Mouse (Mus musculus) thymus, adult 2 months (tissue): ENCODE results near the gene Zscan18. TPM values are rescaled to one million over a fixed set of nuclear protein-coding genes. Genes with fewer than 3 reads are reported as not detected.

ENCODE experiments used
- DNase-seq: peaks from one replicate; pipeline ENCODE4 v3.0.0; 2021
- H3K27ac ChIP-seq: fragments of 200-500 bp; 2 replicates; pipeline ENCODE4 v1.5.1; 2012; ENCODE audit warnings: low read length, control low read depth; ENCODE audit not compliant: control insufficient read depth, insufficient read depth
- H3K27me3 ChIP-seq: fragments of 200-500 bp; 2 replicates; pipeline ENCODE4 v1.6.1; 2012; ENCODE audit warnings: mild to moderate bottlenecking, low read length, moderate library complexity, mixed read lengths; ENCODE audit not compliant: control insufficient read depth, insufficient read depth
- H3K36me3 ChIP-seq: fragments of 200-500 bp; 2 replicates; pipeline ENCODE4 v1.6.1; 2012; ENCODE audit warnings: mild to moderate bottlenecking, low read length, moderate library complexity; ENCODE audit not compliant: control insufficient read depth, insufficient read depth
- H3K4me1 ChIP-seq: fragments of 200-500 bp; replicated peaks from 2 replicates; pipeline ENCODE4 v1.6.1; 2012; ENCODE audit warnings: low read length; ENCODE audit not compliant: control insufficient read depth, insufficient read depth
- H3K4me3 ChIP-seq: fragments of 200-500 bp; 2 replicates; pipeline ENCODE4 v1.5.1; 2012; ENCODE audit warnings: mild to moderate bottlenecking, low read length, control low read depth, moderate library complexity; ENCODE audit not compliant: control insufficient read depth, insufficient read depth
- CTCF ChIP-seq: fragments of 200-500 bp; IDR thresholded peaks from 2 replicates; pipeline ENCODE4 v1.5.1; 2012; ENCODE audit warnings: mild to moderate bottlenecking, control low read depth, low read length, moderate library complexity, borderline replicate concordance; ENCODE audit not compliant: control insufficient read depth, poor library complexity, insufficient read depth; ENCODE audit errors: extremely low read depth
- POLR2A ChIP-seq: fragments of 200-500 bp; IDR thresholded peaks from 2 replicates; pipeline ENCODE4 v1.6.1; 2012; ENCODE audit warnings: mild to moderate bottlenecking, low read length, control low read depth, moderate library complexity; ENCODE audit not compliant: control insufficient read depth, poor library complexity, insufficient read depth; ENCODE audit errors: extremely low read depth
- WGBS: fragments of 180-500 bp; shearing (Covaris S2); methylation state at CpG from one replicate; pipeline ENCODE4 v1.1.7; 2018; 5-methylcytosine and 5-hydroxymethylcytosine counted together
- polyA plus RNA-seq: library from polyadenylated mRNA; depleted of rRNA; stranded (reverse); fragments of >200 nt; gene quantifications from 2 replicates; pipeline ENCODE4 v1.2.3, GENCODE M21; 2012; rRNA removed

The Zscan18 gene
- polyA plus RNA-seq, result 2.7 and 2.9 TPM in 2 replicates

- Histone ChIP-seq H3K27ac (peak within 1 kb of the TSS; percentile 51), H3K27me3 (no peaks in the 10 kb centered on the region)
- peak; percentile 70 for DNase-seq
These were observed at the start of gene Zscan18 for GRCm38 (mm10) chr7:12802866-12803726. Gene Zscan18 (minus strand): TSS chr7:12803635.

GRCm38 (mm10) chr7:12835779-12836178 is 32.3 kb upstream of the Zscan18 start:
- WGBS, result 98% methylated on average over 4 of the region's 4 CpGs
- Histone ChIP-seq H3K27ac (no peak overlapping the region), H3K4me3 (peak overlapping the region; percentile 82; the same call in 1 of the 2 replicates), H3K36me3 (peaks cover 29% of the 10 kb centered on the region), H3K4me1 (peaks cover 6% of the 10 kb centered on the region), H3K27me3 (no peaks in the 10 kb centered on the region)
- no peak for TF ChIP-seq POLR2A
- no peak for TF ChIP-seq CTCF
- no peak for DNase-seq

More at GRCm38 (mm10) chr7:12802866-12803726, at the start of gene Zscan18:
- TF ChIP-seq CTCF (no peak), POLR2A (no peak)
- H3K4me1 ChIP-seq, result peaks cover 9% of the 10 kb centered on the region
- 6% methylated on average over 31 of the region's 31 CpGs for WGBS
- H3K4me3 ChIP-seq, result peak within 1 kb of the TSS; percentile 50
- H3K36me3 ChIP-seq, result peaks cover 5% of the 10 kb centered on the region; the same call in 1 of the 2 replicates

- no peak for DNase-seq
- TF ChIP-seq POLR2A (no peak), CTCF (no peak)
- WGBS, result 47% methylated on average over 13 of the region's 13 CpGs
These were observed 31.8 kb upstream of the Zscan18 start for GRCm38 (mm10) chr7:12835193-12835671.

GRCm38 (mm10) chr7:12834162-12835120 is 31.0 kb upstream of the Zscan18 start, which contains the start of gene Zfp110:
Gene Zfp110 (plus strand): TSS chr7:12834761.
- Histone ChIP-seq H3K27me3 (no peaks in the 10 kb centered on the region), H3K27ac (peak within 1 kb of the TSS; percentile 66), H3K36me3 (peaks cover 19% of the 10 kb centered on the region), H3K4me3 (peak within 1 kb of the TSS; percentile 82), H3K4me1 (peaks cover 6% of the 10 kb centered on the region)
- WGBS, result 3% methylated on average over 47 of the region's 47 CpGs
- TF ChIP-seq POLR2A, result peak; percentile 48
- peak; percentile 33; the same call in 1 of the 2 replicates for TF ChIP-seq CTCF
- DNase-seq, result peak; percentile 92

More at GRCm38 (mm10) chr7:12835193-12835671, 31.8 kb upstream of the Zscan18 start:
- H3K36me3 ChIP-seq, result peaks cover 23% of the 10 kb centered on the region
- H3K4me3 ChIP-seq, result peak overlapping the region; percentile 82
- peaks cover 6% of the 10 kb centered on the region for H3K4me1 ChIP-seq
- peak overlapping the region; percentile 66 for H3K27ac ChIP-seq
- no peaks in the 10 kb centered on the region for H3K27me3 ChIP-seq

- H3K27me3 ChIP-seq, result no peaks in the 10 kb centered on the region
- H3K36me3 ChIP-seq, result no peaks in the 10 kb centered on the region
- H3K27ac ChIP-seq, result no peak within 1 kb of the TSS
- TF ChIP-seq POLR2A, result peak; percentile 87
- TF ChIP-seq CTCF, result 0 out of 2 replicates have a peak, but pooled peaks have one; percentile 61
- peak within 1 kb of the TSS; percentile 89 for H3K4me3 ChIP-seq
- peak; percentile 93 for DNase-seq
- no peaks in the 10 kb centered on the region for H3K4me1 ChIP-seq
- under 1% methylated on average over 40 of the region's 40 CpGs for WGBS
These were observed 15.3 kb upstream of the Zscan18 start, which contains the start of gene Zfp329 for GRCm38 (mm10) chr7:12818521-12819295. Gene Zfp329 (minus strand): TSS chr7:12818858.
